Mouse (Mus musculus): ENCODE data around the gene Bmp3. TPM values are rescaled to one million over a fixed set of nuclear protein-coding genes. Genes with fewer than 3 reads are reported as not detected.
A peak's percentile ranks its signal among the peaks of the same experiment; 100 is the strongest.

The Bmp3 gene
- polyA plus RNA-seq (2011; ENCODE audit: insufficient read length, low read depth, missing spikeins): 0.58 and 6.4 TPM in 2 replicates

DNA sequence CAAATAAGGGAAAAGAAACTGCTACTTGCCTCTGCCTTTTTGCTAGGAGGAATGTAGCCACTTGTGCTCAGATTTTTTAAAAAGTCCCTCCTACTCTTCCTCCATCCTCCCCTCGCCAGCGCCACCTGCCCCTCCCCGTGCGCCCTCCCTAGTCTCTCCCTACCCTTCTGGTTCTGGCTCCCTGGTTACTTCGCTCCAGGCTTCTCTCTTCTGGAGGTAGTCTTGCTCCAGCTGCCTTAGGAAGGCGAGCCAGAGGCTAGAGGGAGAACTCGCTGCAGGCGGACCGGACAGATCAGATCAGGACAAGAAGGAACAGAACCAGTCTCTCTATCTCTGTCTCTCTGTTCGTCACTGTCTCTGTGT lies at the start of gene Bmp3:
Bmp3 (plus strand) TSS at position 152 of the 363 bp plus-strand sequence.
- Histone ChIP-seq H3K4me3 (ENCODE audit: insufficient read depth, low read length) (peak within 1 kb of the TSS; percentile 29), H3K4me1 (ENCODE audit: control insufficient read depth, insufficient read depth, low read length) (no peaks in the 10 kb centered on the region), H3K27ac (ENCODE audit: insufficient read depth, low read length) (no peak within 1 kb of the TSS)
- no peak for TF ChIP-seq POLR2A (IDR thresholded peaks at IDR 0.05; ENCODE audit: low read depth, low read length)
- no peak for TF ChIP-seq CTCF (IDR thresholded peaks at IDR 0.05; ENCODE audit: borderline replicate concordance, insufficient read depth, low read length)

GRCm38 (mm10) chr5:98804761-98805160 lies 49.5 kb upstream of the Bmp3 start:
- H3K4me1 ChIP-seq (ENCODE audit: control insufficient read depth, insufficient read depth, low read length): no peaks in the 10 kb centered on the region
- no peak overlapping the region for H3K27ac ChIP-seq (ENCODE audit: insufficient read depth, low read length)
- no peak for TF ChIP-seq POLR2A (IDR thresholded peaks at IDR 0.05; ENCODE audit: low read depth, low read length)
- TF ChIP-seq CTCF (IDR thresholded peaks at IDR 0.05; ENCODE audit: borderline replicate concordance, insufficient read depth, low read length): no peak
- no peak overlapping the region for H3K4me3 ChIP-seq (ENCODE audit: insufficient read depth, low read length)

DNA sequence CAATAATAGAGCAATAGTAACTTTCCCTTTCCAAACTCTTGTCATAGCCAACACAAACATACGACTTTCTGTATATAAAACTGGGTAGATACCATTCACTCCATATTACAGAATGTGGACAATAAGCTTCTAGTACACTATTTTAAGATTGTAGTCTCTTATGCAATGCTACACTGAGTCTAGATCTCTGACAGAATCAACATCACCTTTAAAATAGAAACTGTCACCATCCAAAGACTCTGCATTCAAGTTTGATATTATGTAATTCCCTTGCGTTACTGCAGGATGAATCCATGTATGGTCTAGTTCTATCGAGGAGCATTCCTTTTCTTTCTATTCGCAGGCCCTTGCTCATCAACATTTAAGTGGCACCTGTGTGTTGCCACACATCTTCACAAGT lies 47.7 kb upstream of the Bmp3 start:
- TF ChIP-seq POLR2A (IDR thresholded peaks at IDR 0.05; ENCODE audit: low read depth, low read length): no peak
- TF ChIP-seq CTCF (IDR thresholded peaks at IDR 0.05; ENCODE audit: borderline replicate concordance, insufficient read depth, low read length): no peak
- no peak overlapping the region for H3K4me3 ChIP-seq (ENCODE audit: insufficient read depth, low read length)
- H3K27ac ChIP-seq (ENCODE audit: insufficient read depth, low read length): no peak overlapping the region
- no peaks in the 10 kb centered on the region for H3K4me1 ChIP-seq (ENCODE audit: control insufficient read depth, insufficient read depth, low read length)

DNA sequence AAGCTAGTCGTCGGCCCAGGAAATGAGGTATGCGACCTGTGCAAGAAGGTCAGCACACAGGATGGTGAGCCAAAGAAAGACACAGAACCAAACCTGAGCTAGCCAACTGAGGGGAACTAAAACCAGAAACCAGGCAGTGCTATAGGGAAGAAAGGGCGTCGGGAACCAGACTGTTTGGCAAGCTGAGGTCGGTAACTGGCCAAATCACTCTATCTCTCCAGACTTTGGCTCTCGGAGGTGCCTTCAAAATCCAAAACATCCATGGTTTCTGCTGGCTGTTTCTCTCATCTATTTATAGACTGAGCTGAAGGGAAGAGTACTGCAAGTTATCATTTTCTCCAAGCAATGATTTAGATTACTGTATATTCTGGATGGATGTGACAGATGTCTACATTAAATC lies 47.2 kb upstream of the Bmp3 start:
- Histone ChIP-seq H3K27ac (ENCODE audit: insufficient read depth, low read length) (no peak overlapping the region), H3K4me3 (ENCODE audit: insufficient read depth, low read length) (no peak overlapping the region), H3K4me1 (ENCODE audit: control insufficient read depth, insufficient read depth, low read length) (no peaks in the 10 kb centered on the region)
- TF ChIP-seq POLR2A (IDR thresholded peaks at IDR 0.05; ENCODE audit: low read depth, low read length): no peak
- no peak for TF ChIP-seq CTCF (IDR thresholded peaks at IDR 0.05; ENCODE audit: borderline replicate concordance, insufficient read depth, low read length)

DNA sequence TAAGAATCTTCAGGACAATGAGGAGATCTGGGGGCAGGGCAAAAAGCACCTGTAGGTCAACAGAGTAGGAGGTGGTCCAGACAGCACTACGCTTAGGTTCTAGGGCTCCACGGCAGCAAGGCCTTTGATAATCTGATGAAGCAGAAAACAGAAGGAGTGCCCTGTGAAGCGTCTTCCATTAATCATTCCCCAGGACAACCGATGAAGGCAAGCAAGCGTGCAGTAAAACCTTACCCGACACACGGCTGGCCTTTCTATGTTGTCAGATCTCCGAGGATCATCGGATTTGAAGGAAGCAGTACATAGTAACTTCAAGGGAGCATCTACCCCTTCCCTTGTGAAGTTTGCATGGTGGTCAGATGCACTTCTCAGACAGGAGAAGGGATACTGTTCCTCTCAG lies 46.3 kb upstream of the Bmp3 start:
- H3K4me3 ChIP-seq (ENCODE audit: insufficient read depth, low read length): no peak overlapping the region
- H3K4me1 ChIP-seq (ENCODE audit: control insufficient read depth, insufficient read depth, low read length): no peaks in the 10 kb centered on the region
- TF ChIP-seq CTCF (IDR thresholded peaks at IDR 0.05; ENCODE audit: borderline replicate concordance, insufficient read depth, low read length) (no peak), POLR2A (IDR thresholded peaks at IDR 0.05; ENCODE audit: low read depth, low read length) (no peak)

GRCm38 (mm10) chr5:98812380-98812779 lies 41.8 kb upstream of the Bmp3 start:
- Histone ChIP-seq H3K4me1 (ENCODE audit: control insufficient read depth, insufficient read depth, low read length) (no peaks in the 10 kb centered on the region), H3K27ac (ENCODE audit: insufficient read depth, low read length) (no peak overlapping the region), H3K4me3 (ENCODE audit: insufficient read depth, low read length) (no peak overlapping the region)
- TF ChIP-seq CTCF (IDR thresholded peaks at IDR 0.05; ENCODE audit: borderline replicate concordance, insufficient read depth, low read length) (no peak), POLR2A (IDR thresholded peaks at IDR 0.05; ENCODE audit: low read depth, low read length) (no peak)

More for the DNA sequence above, 46.3 kb upstream of the Bmp3 start:
- H3K27ac ChIP-seq (ENCODE audit: insufficient read depth, low read length): no peak overlapping the region

DNA sequence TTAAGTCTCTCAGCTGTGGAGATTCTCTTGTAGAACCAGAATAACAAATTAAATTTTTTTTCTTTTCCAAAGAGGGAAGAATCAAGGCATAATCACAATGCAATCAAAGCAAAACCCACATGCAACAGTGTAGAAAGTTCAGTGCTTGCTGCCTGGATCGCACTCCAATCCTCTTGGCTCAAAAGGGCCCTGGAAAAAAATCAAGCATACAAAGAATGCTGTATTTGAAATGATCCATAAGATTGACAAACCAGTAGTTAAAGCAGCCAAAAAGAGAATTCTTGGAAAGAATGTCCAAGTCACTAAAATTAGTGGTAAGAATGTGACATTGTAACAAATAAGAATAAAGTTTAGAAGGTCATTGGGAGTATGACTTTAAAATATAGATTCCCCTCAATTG lies 38.9 kb upstream of the Bmp3 start:
- Histone ChIP-seq H3K4me1 (ENCODE audit: control insufficient read depth, insufficient read depth, low read length) (no peaks in the 10 kb centered on the region), H3K27ac (ENCODE audit: insufficient read depth, low read length) (no peak overlapping the region), H3K4me3 (ENCODE audit: insufficient read depth, low read length) (no peak overlapping the region)
- TF ChIP-seq CTCF (IDR thresholded peaks at IDR 0.05; ENCODE audit: borderline replicate concordance, insufficient read depth, low read length): no peak
- no peak for TF ChIP-seq POLR2A (IDR thresholded peaks at IDR 0.05; ENCODE audit: low read depth, low read length)

- TF ChIP-seq POLR2A (IDR thresholded peaks at IDR 0.05; ENCODE audit: low read depth, low read length): no peak
- TF ChIP-seq CTCF (IDR thresholded peaks at IDR 0.05; ENCODE audit: borderline replicate concordance, insufficient read depth, low read length): no peak
- Histone ChIP-seq H3K4me1 (ENCODE audit: control insufficient read depth, insufficient read depth, low read length) (no peaks in the 10 kb centered on the region), H3K27ac (ENCODE audit: insufficient read depth, low read length) (no peak overlapping the region), H3K4me3 (ENCODE audit: insufficient read depth, low read length) (no peak overlapping the region)
Measured at GRCm38 (mm10) chr5:98833760-98834159, 20.5 kb upstream of the Bmp3 start.

- TF ChIP-seq CTCF (IDR thresholded peaks at IDR 0.05; ENCODE audit: borderline replicate concordance, insufficient read depth, low read length) (no peak), POLR2A (IDR thresholded peaks at IDR 0.05; ENCODE audit: low read depth, low read length) (no peak)
- no peak overlapping the region for H3K27ac ChIP-seq (ENCODE audit: insufficient read depth, low read length)
- H3K4me1 ChIP-seq (ENCODE audit: control insufficient read depth, insufficient read depth, low read length): no peaks in the 10 kb centered on the region
- no peak overlapping the region for H3K4me3 ChIP-seq (ENCODE audit: insufficient read depth, low read length)
Measured at GRCm38 (mm10) chr5:98834300-98834699, 19.9 kb upstream of the Bmp3 start.

DNA sequence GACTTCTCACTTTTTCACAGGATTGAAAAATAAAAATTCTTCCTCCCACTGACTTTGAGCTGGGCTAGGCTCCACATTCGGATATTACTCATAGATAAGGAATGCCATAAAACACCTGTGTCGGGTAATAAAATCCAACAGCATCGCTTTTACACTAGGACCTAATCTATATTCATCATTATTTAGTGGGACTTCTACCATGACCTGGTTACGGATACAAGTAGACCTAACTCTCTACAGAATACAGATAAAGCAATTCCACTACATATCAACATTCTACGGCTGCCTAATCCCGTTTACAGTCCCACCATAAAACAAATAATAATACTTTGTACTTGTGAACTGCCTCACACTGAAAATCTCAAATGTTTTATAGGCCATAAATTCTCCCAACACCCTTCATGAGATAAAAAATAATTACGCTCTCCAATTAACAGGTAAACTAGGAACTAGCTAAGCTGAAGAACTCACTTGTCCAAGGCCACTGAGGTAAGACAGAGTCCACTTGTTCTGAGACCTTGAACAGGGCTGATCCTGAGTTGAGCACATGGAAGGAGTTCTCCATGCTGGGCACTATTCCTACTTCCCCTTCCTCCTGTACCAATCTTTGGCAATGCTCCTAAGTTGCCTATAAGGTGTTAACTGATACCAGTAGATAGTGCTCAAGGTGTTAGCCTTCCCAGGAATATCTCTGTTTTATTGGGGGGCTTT lies 11.5 kb upstream of the Bmp3 start:
- Histone ChIP-seq H3K4me3 (ENCODE audit: insufficient read depth, low read length) (no peak overlapping the region), H3K4me1 (ENCODE audit: control insufficient read depth, insufficient read depth, low read length) (no peaks in the 10 kb centered on the region), H3K27ac (ENCODE audit: insufficient read depth, low read length) (no peak overlapping the region)
- TF ChIP-seq CTCF (IDR thresholded peaks at IDR 0.05; ENCODE audit: borderline replicate concordance, insufficient read depth, low read length): no peak
- TF ChIP-seq POLR2A (IDR thresholded peaks at IDR 0.05; ENCODE audit: low read depth, low read length): no peak

All from embryonic fibroblast, embryonic 13.5 days (primary cell).